Mouse (Mus musculus) myocyte (in vitro differentiated cells): ENCODE data around the gene Fam234a. TPM values are rescaled to one million over a fixed set of nuclear protein-coding genes. Genes with fewer than 3 reads are reported as not detected.
A peak's percentile ranks its signal among the peaks of the same experiment; 100 is the strongest.

Experiments
- H3K27me3 ChIP-seq: one replicate; pipeline ENCODE4 v1.6.1; 2011; ENCODE audit not compliant: control insufficient read depth, insufficient read depth, insufficient read length
- H3K36me3 ChIP-seq: one replicate; pipeline ENCODE4 v1.6.1; 2011; ENCODE audit not compliant: control insufficient read depth, insufficient read depth
- H3K4me2 ChIP-seq: one replicate; pipeline ENCODE4 v1.6.1; 2011; ENCODE audit warnings: low read depth, control low read depth
- H3K4me3 ChIP-seq: one replicate; pipeline ENCODE4 v1.5.1; 2011; ENCODE audit warnings: mild to moderate bottlenecking, control low read depth, moderate library complexity
- H3K79me2 ChIP-seq: one replicate; pipeline ENCODE4 v1.6.1; 2011; ENCODE audit not compliant: control insufficient read depth, insufficient read depth
- H3ac ChIP-seq: one replicate; pipeline ENCODE4 v1.6.1; 2011; ENCODE audit not compliant: control insufficient read depth, insufficient read length
- CEBPB ChIP-seq: IDR thresholded peaks from 2 replicates; pipeline ENCODE4 v1.6.1; 2011; ENCODE audit warnings: mild to moderate bottlenecking, moderate library complexity; ENCODE audit not compliant: poor library complexity, insufficient read depth, severe bottlenecking
- E2F4 ChIP-seq: IDR thresholded peaks from one replicate; pipeline ENCODE4 v1.6.1; 2011; ENCODE audit warnings: mild to moderate bottlenecking, control low read depth, moderate library complexity; ENCODE audit not compliant: insufficient read depth
- MAX ChIP-seq: IDR thresholded peaks from one replicate; pipeline ENCODE4 v1.6.1; 2011; ENCODE audit warnings: low read depth, mild to moderate bottlenecking, control low read depth
- MYOD1 ChIP-seq, 3 experiments: IDR thresholded peaks; one replicate each; pipeline ENCODE4 v1.6.1; 2011; ENCODE audit warnings: control low read depth in 2 of 3, low read depth in 2 of 3, mild to moderate bottlenecking in 2 of 3, moderate library complexity in 1 of 3; ENCODE audit not compliant: insufficient read length in 2 of 3, control insufficient read depth in 1 of 3
- MYOG ChIP-seq, 3 experiments: IDR thresholded peaks; one replicate each; pipeline ENCODE4 v1.6.1; 2011; ENCODE audit warnings: control low read depth in 2 of 3, low read depth in 2 of 3, mild to moderate bottlenecking in 2 of 3; ENCODE audit not compliant: insufficient read length in 2 of 3, control insufficient read depth in 1 of 3, insufficient read depth in 1 of 3
- POLR2A ChIP-seq: IDR thresholded peaks from one replicate; pipeline ENCODE4 v1.6.1; 2011; ENCODE audit warnings: low read depth, mild to moderate bottlenecking, control low read depth, moderate library complexity; ENCODE audit not compliant: insufficient read length
- POLR2AphosphoS2 ChIP-seq: IDR thresholded peaks from one replicate; pipeline ENCODE4 v1.6.1; 2011; ENCODE audit warnings: low read depth, control low read depth; ENCODE audit not compliant: insufficient read length
- REST ChIP-seq: IDR thresholded peaks from one replicate; pipeline ENCODE4 v1.6.1; 2011; ENCODE audit warnings: mild to moderate bottlenecking, control low read depth, moderate library complexity; ENCODE audit not compliant: insufficient read depth, insufficient read length
- SRF ChIP-seq: IDR thresholded peaks from one replicate; pipeline ENCODE4 v1.6.1; 2011; ENCODE audit warnings: low read depth; ENCODE audit not compliant: control insufficient read depth, insufficient read length
- TCF12 ChIP-seq: IDR thresholded peaks from one replicate; pipeline ENCODE4 v1.6.1; 2011; ENCODE audit warnings: mild to moderate bottlenecking, control low read depth; ENCODE audit not compliant: poor library complexity, insufficient read depth, severe bottlenecking
- TCF3 ChIP-seq: IDR thresholded peaks from one replicate; pipeline ENCODE4 v1.6.1; 2011; ENCODE audit warnings: low read depth, control low read depth; ENCODE audit not compliant: insufficient read length
- USF1 ChIP-seq: IDR thresholded peaks from one replicate; pipeline ENCODE4 v1.6.1; 2011; ENCODE audit warnings: low read depth, mild to moderate bottlenecking, control low read depth, moderate library complexity
- polyA plus RNA-seq: library from polyadenylated mRNA; unstranded; fragments of >200 nt; fragmentation: generic; extraction: Trizol; gene quantifications from one replicate; pipeline ENCODE4 v1.2.1, GENCODE M21; 2012; ENCODE audit warnings: missing spikeins

The Fam234a gene
- polyA plus RNA-seq, 1 experiment: 65.4 TPM

DNA sequence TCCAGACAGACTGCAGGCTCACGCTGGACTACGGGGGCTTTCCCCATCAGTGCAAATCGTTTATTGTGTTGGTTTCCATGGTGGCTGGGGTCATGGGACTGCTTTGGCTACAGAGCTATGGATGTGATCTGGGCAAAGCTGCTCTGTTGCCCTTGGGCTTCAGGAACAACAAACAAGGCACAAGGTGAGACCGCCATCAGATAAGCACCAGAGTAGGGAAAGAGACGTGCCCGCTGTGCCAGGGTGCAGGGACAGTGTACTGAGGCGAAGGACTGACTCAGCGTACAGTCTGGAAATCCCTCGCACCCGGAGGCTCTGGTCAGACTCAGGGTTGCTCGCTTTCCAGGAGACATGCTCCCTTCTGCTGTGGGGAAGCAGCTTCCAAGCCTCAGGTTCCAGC, 31.4 kb downstream of the Fam234a start:
- Histone ChIP-seq H3ac (no peak overlapping the region), H3K4me3 (no peak overlapping the region), H3K79me2 (no peaks in the 10 kb centered on the region), H3K4me2 (no peak overlapping the region), H3K36me3 (no peaks in the 10 kb centered on the region), H3K27me3 (no peaks in the 10 kb centered on the region)
- TF ChIP-seq MYOD1 (IDR thresholded peaks at IDR 0.05; ENCODE audit: control insufficient read depth in 1 of 3, insufficient read length in 2 of 3, low read depth in 2 of 3) (no peak), MYOG (IDR thresholded peaks at IDR 0.05; ENCODE audit: control insufficient read depth in 1 of 3, insufficient read depth in 1 of 3, insufficient read length in 2 of 3, low read depth in 2 of 3) (no peak), REST (no peak), E2F4 (no peak), TCF12 (no peak), USF1 (no peak), POLR2AphosphoS2 (no peak), TCF3 (no peak), POLR2A (no peak), SRF (no peak), CEBPB (no peak), MAX (no peak)

DNA sequence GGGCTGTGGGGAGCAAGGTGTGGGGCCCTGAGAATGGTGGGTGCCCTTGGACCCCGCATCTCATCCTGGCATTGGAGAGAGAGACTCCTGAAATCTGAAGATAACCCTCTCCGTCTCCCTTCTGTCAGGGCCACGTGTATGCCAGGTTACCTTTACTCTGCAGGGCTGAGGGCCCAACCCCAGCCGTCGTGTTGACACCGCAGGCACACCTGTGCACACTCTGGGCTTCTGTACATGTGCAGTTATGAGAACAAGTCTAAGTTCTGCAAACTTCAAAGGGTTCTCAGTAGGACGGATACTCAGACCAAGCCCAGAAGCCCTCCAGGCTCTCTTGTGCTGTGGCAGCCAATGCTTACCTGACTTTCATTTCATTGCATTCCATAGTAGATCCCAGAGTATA, 31.8 kb downstream of the Fam234a start:
- H3K4me2 ChIP-seq: no peak overlapping the region
- TF ChIP-seq TCF3 (no peak), SRF (no peak), USF1 (no peak), POLR2AphosphoS2 (no peak), CEBPB (no peak), E2F4 (no peak), REST (no peak), MYOD1 (IDR thresholded peaks at IDR 0.05; ENCODE audit: control insufficient read depth in 1 of 3, insufficient read length in 2 of 3, low read depth in 2 of 3) (no peak), MAX (no peak), MYOG (IDR thresholded peaks at IDR 0.05; ENCODE audit: control insufficient read depth in 1 of 3, insufficient read depth in 1 of 3, insufficient read length in 2 of 3, low read depth in 2 of 3) (no peak)
- no peak overlapping the region for H3K4me3 ChIP-seq
- H3ac ChIP-seq: no peak overlapping the region
- H3K79me2 ChIP-seq: no peaks in the 10 kb centered on the region
- H3K27me3 ChIP-seq: no peaks in the 10 kb centered on the region
- no peaks in the 10 kb centered on the region for H3K36me3 ChIP-seq

DNA sequence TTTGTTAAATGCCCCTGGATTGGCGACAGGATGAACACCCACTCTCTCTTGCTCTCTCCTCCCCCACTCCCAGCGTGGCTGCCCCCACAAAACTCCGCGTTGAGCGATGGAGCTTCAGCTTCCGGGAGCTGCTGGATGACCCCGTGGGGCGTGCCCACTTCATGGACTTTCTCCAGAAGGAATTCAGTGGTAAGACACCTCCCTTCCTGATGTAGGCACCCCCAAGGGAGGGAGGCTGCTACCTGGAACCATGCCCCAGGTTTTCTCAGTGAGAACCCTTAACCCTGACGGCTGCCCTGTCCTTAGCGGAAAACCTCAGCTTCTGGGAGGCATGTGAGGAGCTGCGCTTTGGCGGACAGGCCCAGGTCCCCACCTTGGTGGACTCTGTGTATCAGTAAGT, 36.4 kb downstream of the Fam234a start, which contains the start of gene Arhgdig:
TSS of gene Arhgdig (minus strand) at position 101 of the 400 bp plus-strand sequence.
- Histone ChIP-seq H3K4me2 (no peak within 1 kb of the TSS), H3K36me3 (no peaks in the 10 kb centered on the region), H3K27me3 (no peaks in the 10 kb centered on the region), H3ac (no peak within 1 kb of the TSS), H3K79me2 (no peaks in the 10 kb centered on the region), H3K4me3 (no peak within 1 kb of the TSS)
- no peak for TF ChIP-seq REST
- TF ChIP-seq MAX: no peak
- TF ChIP-seq USF1: no peak
- no peak for TF ChIP-seq TCF3
- no peak for TF ChIP-seq POLR2AphosphoS2
- TF ChIP-seq E2F4: no peak
- no peak for TF ChIP-seq SRF
- TF ChIP-seq MYOD1 (IDR thresholded peaks at IDR 0.05; ENCODE audit: control insufficient read depth in 1 of 3, insufficient read length in 2 of 3, low read depth in 2 of 3): no peak
- no peak for TF ChIP-seq TCF12
- no peak for TF ChIP-seq CEBPB
- no peak for TF ChIP-seq POLR2A

DNA sequence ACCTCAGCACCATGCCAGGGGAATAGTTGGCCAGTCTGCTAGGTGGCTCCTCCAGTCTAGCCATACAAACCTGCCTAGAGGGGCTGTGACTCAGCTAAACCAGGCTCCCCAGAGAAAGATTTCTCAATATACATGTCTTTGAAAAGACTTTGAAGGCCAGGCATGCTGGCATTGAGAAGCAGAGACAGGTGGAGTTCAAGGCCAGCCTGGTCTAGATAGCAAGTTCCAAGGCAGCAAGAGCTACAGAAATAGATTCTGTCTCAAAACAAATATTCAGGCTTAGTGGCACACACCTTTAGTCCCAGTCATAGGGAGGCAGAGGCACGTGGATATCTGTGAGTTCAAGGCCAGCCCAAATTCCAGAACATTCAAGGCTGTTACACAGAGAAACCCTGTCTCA, 37.6 kb downstream of the Fam234a start:
- Histone ChIP-seq H3K4me3 (no peak overlapping the region), H3K4me2 (no peak overlapping the region), H3K36me3 (no peaks in the 10 kb centered on the region), H3K27me3 (no peaks in the 10 kb centered on the region), H3ac (no peak overlapping the region), H3K79me2 (no peaks in the 10 kb centered on the region)
- peak; percentile 84 to 90 (median 85) for TF ChIP-seq MYOD1 (IDR thresholded peaks at IDR 0.05; ENCODE audit: control insufficient read depth in 1 of 3, insufficient read length in 2 of 3, low read depth in 2 of 3)
- no peak for TF ChIP-seq TCF12
- peak; percentile 47; the same call in 1 of the 2 replicates for TF ChIP-seq CEBPB

DNA sequence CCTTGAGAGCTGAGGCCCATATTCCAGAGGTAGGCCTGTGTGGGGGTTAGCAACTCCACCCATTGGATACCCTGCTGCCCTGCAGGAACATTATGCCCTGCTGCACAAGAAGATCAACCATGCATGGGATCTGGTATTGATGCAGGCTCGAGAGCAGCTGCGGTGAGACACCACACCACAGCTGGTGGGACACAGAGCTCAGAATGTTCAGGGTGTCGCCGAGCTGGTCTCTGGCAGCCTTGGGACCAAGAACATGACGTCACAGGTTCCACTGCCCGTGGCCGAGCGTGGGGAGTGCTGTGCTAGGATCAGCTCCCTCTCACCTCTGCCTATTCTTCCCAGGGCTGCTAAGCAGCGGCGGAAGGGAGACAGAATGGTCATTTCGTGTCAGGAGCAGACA, 39.3 kb downstream of the Fam234a start:
- TF ChIP-seq MYOG (IDR thresholded peaks at IDR 0.05; ENCODE audit: control insufficient read depth in 1 of 3, insufficient read depth in 1 of 3, insufficient read length in 2 of 3, low read depth in 2 of 3): peak in 2 of 3 experiments; percentile 65 to 75
- peak in 2 of 3 experiments; percentile 58 to 70 for TF ChIP-seq MYOD1 (IDR thresholded peaks at IDR 0.05; ENCODE audit: control insufficient read depth in 1 of 3, insufficient read length in 2 of 3, low read depth in 2 of 3)
- TF ChIP-seq MAX: no peak

More for the DNA sequence above, 39.3 kb downstream of the Fam234a start:
- H3K79me2 ChIP-seq: no peaks in the 10 kb centered on the region
- no peaks in the 10 kb centered on the region for H3K36me3 ChIP-seq
- no peak overlapping the region for H3K4me3 ChIP-seq
- no peaks in the 10 kb centered on the region for H3K27me3 ChIP-seq
- H3ac ChIP-seq: no peak overlapping the region
- peak overlapping the region; percentile 38 for H3K4me2 ChIP-seq
